ENCODE assay signal across 9 mouse cellular contexts in genomic region chr14:75455743-75456421, GRCm38 (mm10). TPM values are rescaled to one million over a fixed set of nuclear protein-coding genes. Genes with fewer than 3 reads are reported as not detected.
DNase-seq lines count a peak whose midpoint lies in the region; ATAC-seq lines count a peak whose summit lies in the region.
"Had no signal": no experiment of that assay in that cellular context is flagged by ENCODE, and none has a peak within 500 bp of the region (broad histone marks: within the 10 kb centered on the region; RNA-seq: fewer than 3 reads in every experiment).

Siah3 (plus strand) TSS chr14:75455982.

- peak within 1 kb of the TSS; percentile 75 for H3K9ac ChIP-seq in forebrain, embryonic 16.5 days (replicated peaks; ENCODE audit: low read depth, low read length)
- H3K9ac ChIP-seq in midbrain, embryonic 13.5 days (replicated peaks), result peak within 1 kb of the TSS; percentile 68

- H3K4me2 ChIP-seq in forebrain, embryonic 16.5 days (ENCODE audit: low read length), result peak within 1 kb of the TSS; percentile 86
- H3K4me2 ChIP-seq in midbrain, embryonic 13.5 days (replicated peaks), result peak within 1 kb of the TSS; percentile 79

- H3K4me3 ChIP-seq in forebrain, embryonic 16.5 days (replicated peaks; ENCODE audit: low read length), result peak within 1 kb of the TSS; percentile 63
- H3K4me3 ChIP-seq in midbrain, embryonic 13.5 days (replicated peaks), result peak within 1 kb of the TSS; percentile 55

- peak; percentile 58 for DNase-seq in layer of hippocampus, adult 11-12 months (ENCODE audit: low spot score)
- no peak for DNase-seq in layer of hippocampus, adult 9-10 months (ENCODE audit: low spot score)
- peak; percentile 30 for DNase-seq in cerebellum, adult 11-12 months
- DNase-seq in layer of hippocampus, postnatal 10 days (ENCODE audit: low spot score in 2 of 2), result peak; percentile 46 to 51
- peak; percentile 81 for DNase-seq in telencephalon, adult 2 months (ENCODE audit: low read depth, low spot score)
- DNase-seq in gastrocnemius, postnatal 25 days, result no peak

- no peaks in the 10 kb centered on the region for H3K27me3 ChIP-seq in forebrain, embryonic 16.5 days (replicated peaks; ENCODE audit: control insufficient read depth, insufficient read depth, low read length)
- H3K27me3 ChIP-seq in midbrain, embryonic 13.5 days, result no peaks in the 10 kb centered on the region

- WGBS in forebrain, embryonic 16.5 days, result 3% methylated on average over 18 of the region's 18 CpGs
- WGBS in midbrain, embryonic 13.5 days, result 6% methylated on average over 18 of the region's 18 CpGs

- no peaks in the 10 kb centered on the region for H3K36me3 ChIP-seq in forebrain, embryonic 16.5 days (ENCODE audit: control insufficient read depth, insufficient read depth)
- no peaks in the 10 kb centered on the region for H3K36me3 ChIP-seq in midbrain, embryonic 13.5 days

- H3K4me1 ChIP-seq in forebrain, embryonic 16.5 days (replicated peaks; ENCODE audit: control insufficient read depth, insufficient read depth, low read length), result peaks cover 48% of the 10 kb centered on the region
- H3K4me1 ChIP-seq in midbrain, embryonic 13.5 days (replicated peaks), result peaks cover 64% of the 10 kb centered on the region

- H3K9me3 ChIP-seq in forebrain, embryonic 16.5 days (ENCODE audit: control insufficient read depth, low read length), result no peaks in the 10 kb centered on the region
- H3K9me3 ChIP-seq in midbrain, embryonic 13.5 days, result no peaks in the 10 kb centered on the region

- H3K27ac ChIP-seq in forebrain, embryonic 16.5 days (ENCODE audit: low read length), result peak within 1 kb of the TSS; percentile 91
- H3K27ac ChIP-seq in midbrain, embryonic 13.5 days, result peak within 1 kb of the TSS; percentile 82
- H3K27ac ChIP-seq: macrophage had no signal

- ATAC-seq in forebrain, embryonic 16.5 days, result peak; percentile 44
- peak; percentile 67 for ATAC-seq in midbrain, embryonic 13.5 days

RNA-seq across cellular contexts. Expression of gene Siah3, which starts in this region (rescaled TPM):
- polyA plus RNA-seq in forebrain, embryonic 16.5 days (2015; fragmentation: Nextera tagmentation; extraction: Ambion mirVana), result 4.1 and 4.4 TPM in 2 replicates
- 10 to 100 TPM; 11.4 to 13.6 TPM for total RNA-seq in layer of hippocampus, postnatal 10 days (2021)
- 2.7 and 3.5 TPM in 2 replicates for polyA plus RNA-seq in midbrain, embryonic 13.5 days (2015; fragmentation: Nextera tagmentation; extraction: Ambion mirVana)
- total RNA-seq in gastrocnemius, postnatal 25 days (2021), result under 1 TPM; 0.05 to 0.16 TPM
- polyA plus RNA-seq: macrophage had no signal

Comparison
In these comparisons a context has a peak if more than half of its experiments do, and no peak if none do; other contexts are left out.
1. RNA of gene Siah3 (total RNA-seq): 11.4 to 13.6 TPM in layer of hippocampus, postnatal 10 days; 0.05 to 0.16 TPM in gastrocnemius, postnatal 25 days; every median in the first group is over 10 times any median in the second.
2. DNase-seq: peak in layer of hippocampus, adult 11-12 months (single experiment), cerebellum, adult 11-12 months (single experiment), layer of hippocampus, postnatal 10 days (2 of 2) and telencephalon, adult 2 months (single experiment); none in layer of hippocampus, adult 9-10 months (single experiment) and gastrocnemius, postnatal 25 days (single experiment).